Mouse (Mus musculus) ES-E14 (cell line): ENCODE measurements at regions not wholly inside any gene's neighbourhood (a gene's known extent, or its start where the extent isn't known, plus 50 kb on each side); places are given as distances from the start of the nearest gene placed in this dataset.

Source experiments
- DNase-seq: peaks from one replicate; pipeline ENCODE4 v3.0.0-alpha.2; 2013; ENCODE audit warnings: low read depth, low spot score
- H3K27ac ChIP-seq: 2 replicates; pipeline ENCODE4 v1.5.1; 2012; ENCODE audit warnings: low read depth, mild to moderate bottlenecking, low read length, moderate library complexity, mixed read lengths; ENCODE audit not compliant: poor library complexity, insufficient read depth, severe bottlenecking
- H3K36me3 ChIP-seq: 2 replicates; pipeline ENCODE4 v1.6.1; 2012; ENCODE audit warnings: mild to moderate bottlenecking, low read length, moderate library complexity, mixed read lengths; ENCODE audit not compliant: control insufficient read depth, poor library complexity, insufficient read depth, severe bottlenecking
- H3K4me1 ChIP-seq, 2 experiments: fragments of 150-350 bp in 1 of 2; sonication (generic) in 1 of 2; 2 replicates each; pipeline ENCODE4 v1.6.1; 2012; ENCODE audit warnings: low read length in 2 of 2, mild to moderate bottlenecking in 1 of 2, mixed read lengths in 1 of 2; ENCODE audit not compliant: control insufficient read depth in 2 of 2, insufficient read depth in 2 of 2, poor library complexity in 1 of 2
- H3K4me3 ChIP-seq, 2 experiments: fragments of 150-350 bp in 1 of 2; sonication (generic) in 1 of 2; 2 replicates each; pipeline ENCODE4 v1.5.1; 2012; ENCODE audit warnings: low read length in 2 of 2, low read depth in 1 of 2, mild to moderate bottlenecking in 1 of 2, mixed read lengths in 1 of 2; ENCODE audit not compliant: insufficient read depth in 1 of 2, poor library complexity in 1 of 2, severe bottlenecking in 1 of 2
- H3K9ac ChIP-seq: 2 replicates; pipeline ENCODE4 v1.6.1; 2012; ENCODE audit warnings: low read depth, mild to moderate bottlenecking, low read length, mixed read lengths; ENCODE audit not compliant: poor library complexity, insufficient read depth, severe bottlenecking
- H3K9me3 ChIP-seq: fragments of 150-350 bp; sonication (generic); 2 replicates; pipeline ENCODE4 v1.6.1; 2012; ENCODE audit warnings: low read depth, mild to moderate bottlenecking, low read length; ENCODE audit not compliant: control insufficient read depth, insufficient read depth
- CHD2 ChIP-seq: IDR thresholded peaks from 2 replicates; pipeline ENCODE4 v1.6.1; 2014; ENCODE audit warnings: mild to moderate bottlenecking, low read depth, low read length, inconsistent platforms
- HCFC1 ChIP-seq: IDR thresholded peaks from 2 replicates; pipeline ENCODE4 v1.6.1; 2012; ENCODE audit warnings: low read length, inconsistent platforms, borderline replicate concordance; ENCODE audit not compliant: insufficient read depth
- MAFK ChIP-seq: IDR thresholded peaks from 2 replicates; pipeline ENCODE4 v1.6.1; 2014; ENCODE audit warnings: mild to moderate bottlenecking, low read depth, low read length, inconsistent platforms; ENCODE audit not compliant: insufficient read depth
- ZC3H11A ChIP-seq: IDR thresholded peaks from 2 replicates; pipeline ENCODE4 v1.6.1; 2012; ENCODE audit warnings: low read depth, mild to moderate bottlenecking, inconsistent platforms, low read length, borderline replicate concordance
- ZNF384 ChIP-seq: IDR thresholded peaks from 2 replicates; pipeline ENCODE4 v1.6.1; 2012; ENCODE audit warnings: low read depth, low read length, inconsistent platforms
- in situ Hi-C, 2 experiments: fragments of 600-800 bp; cut with MboI; formaldehyde crosslinking; loops; one replicate each; pipeline ENCODE4 v1.15.1; 2025; ENCODE audit warnings: low sequenced_read_pairs in 2 of 2, inconsistent platforms in 1 of 2; ENCODE audit not compliant: unreplicated experiment in 2 of 2

- in situ Hi-C loops = no loop called here
- no peak overlapping the region for H3K9ac ChIP-seq
- no peak for DNase-seq
- TF ChIP-seq MAFK (no peak), ZNF384 (no peak), ZC3H11A (no peak), CHD2 (no peak), HCFC1 (no peak)
- no peak overlapping the region for H3K27ac ChIP-seq
- no peaks in the 10 kb centered on the region for H3K9me3 ChIP-seq
- H3K36me3 ChIP-seq = no peaks in the 10 kb centered on the region
- no peaks in the 10 kb centered on the region for H3K4me1 ChIP-seq
- no peak overlapping the region for H3K4me3 ChIP-seq
Observed at GRCm38 (mm10) chr1:69375246-69375645, 267.4 kb upstream of the Erbb4 start.

GRCm38 (mm10) chr1:69370078-69370477 is 262.2 kb upstream of the Erbb4 start:
- Histone ChIP-seq H3K27ac (no peak overlapping the region), H3K4me1 (no peaks in the 10 kb centered on the region), H3K9ac (no peak overlapping the region), H3K9me3 (no peaks in the 10 kb centered on the region), H3K36me3 (no peaks in the 10 kb centered on the region), H3K4me3 (no peak overlapping the region)
- in situ Hi-C loops = no loop called here
- no peak for TF ChIP-seq MAFK
- no peak for TF ChIP-seq CHD2
- no peak for DNase-seq

- in situ Hi-C loops = no loop called here
- Histone ChIP-seq H3K9ac (no peak overlapping the region), H3K36me3 (no peaks in the 10 kb centered on the region), H3K4me3 (no peak overlapping the region), H3K4me1 (no peaks in the 10 kb centered on the region), H3K9me3 (no peaks in the 10 kb centered on the region), H3K27ac (no peak overlapping the region)
- DNase-seq = no peak
- no peak for TF ChIP-seq MAFK
Observed at GRCm38 (mm10) chr1:69367531-69367930, 259.7 kb upstream of the Erbb4 start.

- in situ Hi-C loops = no loop called here
- no peak overlapping the region for H3K9ac ChIP-seq
- TF ChIP-seq MAFK (no peak), HCFC1 (no peak), ZNF384 (no peak), CHD2 (no peak), ZC3H11A (no peak)
- no peak for DNase-seq
- H3K27ac ChIP-seq = no peak overlapping the region
- no peaks in the 10 kb centered on the region for H3K36me3 ChIP-seq
- no peak overlapping the region for H3K4me3 ChIP-seq
- no peaks in the 10 kb centered on the region for H3K4me1 ChIP-seq
- H3K9me3 ChIP-seq = no peaks in the 10 kb centered on the region
Observed at GRCm38 (mm10) chr1:69364069-69364468, 256.2 kb upstream of the Erbb4 start.

GRCm38 (mm10) chr1:69357548-69357947 is 249.7 kb upstream of the Erbb4 start:
- Histone ChIP-seq H3K4me3 (no peak overlapping the region), H3K27ac (no peak overlapping the region), H3K36me3 (no peaks in the 10 kb centered on the region), H3K9ac (no peak overlapping the region), H3K9me3 (no peaks in the 10 kb centered on the region), H3K4me1 (no peaks in the 10 kb centered on the region)
- in situ Hi-C loops = no loop called here
- no peak for DNase-seq
- TF ChIP-seq ZNF384 (no peak), CHD2 (no peak), MAFK (no peak), HCFC1 (no peak), ZC3H11A (no peak)
